Mouse (Mus musculus) liver, adult (tissue): ENCODE results near the gene Rpl38.

ENCODE experiments used
- GATA4 ChIP-seq: IDR thresholded peaks from 2 replicates; pipeline ENCODE4 v1.6.1; 2014; ENCODE audit warnings: mild to moderate bottlenecking, low read length; ENCODE audit not compliant: insufficient replicate concordance

Gene Rpl38

GRCm38 (mm10) chr11:114704071-114704913 lies 36.0 kb downstream of the Rpl38 start:
- no peak for TF ChIP-seq GATA4

DNA sequence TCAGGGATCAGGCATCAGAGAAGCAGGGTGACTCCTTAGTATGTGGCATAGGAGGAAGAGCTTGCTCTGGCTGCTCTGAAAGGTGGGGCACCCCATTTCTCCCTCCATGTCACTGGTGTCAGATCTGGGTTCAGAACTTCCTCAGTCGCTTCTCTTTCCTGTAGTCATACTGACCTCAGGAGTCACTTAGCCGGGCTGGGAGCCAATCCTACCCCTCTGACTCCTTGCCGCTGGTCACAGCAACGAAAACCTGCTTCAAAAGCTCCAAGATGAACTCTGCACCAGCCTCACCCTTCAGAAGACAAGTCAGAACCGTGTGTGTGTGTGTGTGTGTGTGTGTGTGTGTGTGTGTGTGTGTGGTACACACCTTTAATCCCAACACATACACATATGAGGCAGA lies 38.0 kb downstream of the Rpl38 start:
- no peak for TF ChIP-seq GATA4

GRCm38 (mm10) chr11:114711393-114711792 lies 43.1 kb downstream of the Rpl38 start:
- no peak for TF ChIP-seq GATA4

GRCm38 (mm10) chr11:114711861-114712260 lies 43.5 kb downstream of the Rpl38 start:
- no peak for TF ChIP-seq GATA4

GRCm38 (mm10) chr11:114714526-114714925 lies 46.2 kb downstream of the Rpl38 start:
- no peak for TF ChIP-seq GATA4

- TF ChIP-seq GATA4: no peak
These were observed 47.2 kb downstream of the Rpl38 start for GRCm38 (mm10) chr11:114715531-114715930.

DNA sequence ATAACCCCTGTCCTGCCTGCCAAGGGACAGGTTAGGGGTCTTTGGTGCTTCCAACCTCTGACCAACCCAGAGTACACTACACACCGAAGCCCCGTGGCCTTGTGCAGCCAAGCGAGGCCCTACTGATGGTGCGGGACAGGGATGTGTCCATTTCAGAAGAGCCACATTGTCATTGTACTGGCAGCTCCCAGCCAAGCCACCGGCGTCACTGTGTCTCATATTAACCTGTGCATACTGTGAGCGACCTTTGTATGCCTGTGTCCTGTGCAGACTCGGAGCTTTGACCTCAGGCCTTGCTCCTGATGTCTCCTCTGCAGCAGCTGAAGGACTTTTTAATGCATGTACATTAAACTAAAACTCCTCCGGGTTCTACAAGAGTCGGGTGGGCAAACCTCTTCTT lies 52.2 kb downstream of the Rpl38 start:
- no peak for TF ChIP-seq GATA4
